Mouse (Mus musculus) MEL (cell line): ENCODE results near the gene Il6st.

ENCODE experiments used
- CHD1 ChIP-seq: IDR thresholded peaks from 2 replicates; pipeline ENCODE4 v1.6.1; 2012; ENCODE audit warnings: low read depth, mild to moderate bottlenecking, inconsistent platforms, low read length, improper control_type of control experiment
- CTCF ChIP-seq, 3 experiments: IDR thresholded peaks in 2 of 3; conservative IDR thresholded peaks in 1 of 3; 2 replicates each; pipeline ENCODE4 v1.5.1; 2011 to 2012; ENCODE audit warnings: low read length in 3 of 3, low read depth in 2 of 3, mild to moderate bottlenecking in 2 of 3, improper control_type of control experiment in 1 of 3, inconsistent platforms in 1 of 3, mixed read lengths in 1 of 3, moderate library complexity in 1 of 3; ENCODE audit not compliant: control insufficient read depth in 1 of 3, insufficient read depth in 1 of 3, poor library complexity in 1 of 3, severe bottlenecking in 1 of 3
- ETS1 ChIP-seq: IDR thresholded peaks from 2 replicates; pipeline ENCODE4 v1.6.1; 2012; ENCODE audit warnings: low read depth, mild to moderate bottlenecking, inconsistent platforms, low read length, improper control_type of control experiment, moderate library complexity
- GATA1 ChIP-seq: IDR thresholded peaks from 2 replicates; pipeline ENCODE4 v1.6.1; 2011; ENCODE audit warnings: low read depth, low read length, improper control_type of control experiment
- HCFC1 ChIP-seq: IDR thresholded peaks from 2 replicates; pipeline ENCODE4 v1.6.1; 2012; ENCODE audit warnings: low read depth, mild to moderate bottlenecking, inconsistent platforms, low read length, improper control_type of control experiment, moderate library complexity
- MXI1 ChIP-seq: IDR thresholded peaks from 2 replicates; pipeline ENCODE4 v1.6.1; 2011; ENCODE audit warnings: mild to moderate bottlenecking, low read depth, low read length, improper control_type of control experiment
- POLR2A ChIP-seq, 2 experiments: IDR thresholded peaks; 2 replicates each; pipeline ENCODE4 v1.6.1; 2011 to 2012; ENCODE audit warnings: low read length in 2 of 2, mild to moderate bottlenecking in 2 of 2, control low read depth in 1 of 2, improper control_type of control experiment in 1 of 2, low read depth in 1 of 2, moderate library complexity in 1 of 2; ENCODE audit not compliant: control insufficient read depth in 1 of 2, insufficient read depth in 1 of 2, poor library complexity in 1 of 2
- SIN3A ChIP-seq: IDR thresholded peaks from 2 replicates; pipeline ENCODE4 v1.6.1; 2012; ENCODE audit warnings: low read length, improper control_type of control experiment, inconsistent platforms
- ZKSCAN1 ChIP-seq: IDR thresholded peaks from 2 replicates; pipeline ENCODE4 v1.6.1; 2012; ENCODE audit warnings: low read depth, mild to moderate bottlenecking, inconsistent platforms, low read length, improper control_type of control experiment, moderate library complexity
- ZMIZ1 ChIP-seq: IDR thresholded peaks from 2 replicates; pipeline ENCODE4 v1.6.1; 2012; ENCODE audit warnings: low read depth, mild to moderate bottlenecking, inconsistent platforms, low read length, improper control_type of control experiment, moderate library complexity

- TF ChIP-seq ZMIZ1 (no peak), POLR2A (IDR thresholded peaks at IDR 0.05; ENCODE audit: control insufficient read depth in 1 of 2, insufficient read depth in 1 of 2, low read depth in 1 of 2, low read length in 2 of 2, poor library complexity in 1 of 2) (no peak), GATA1 (no peak), ZKSCAN1 (no peak), SIN3A (no peak), CHD1 (no peak), MXI1 (no peak), HCFC1 (no peak), CTCF (IDR thresholded peaks at IDR 0.05 in 2 of 3, conservative IDR thresholded peaks at IDR 0.05 in 1 of 3; ENCODE audit: control insufficient read depth in 1 of 3, insufficient read depth in 1 of 3, low read depth in 2 of 3, low read length in 3 of 3, poor library complexity in 1 of 3, severe bottlenecking in 1 of 3) (no peak), ETS1 (no peak)
Observed at GRCm38 (mm10) chr13:112433271-112433670, 30.6 kb upstream of the Il6st start.
